Mouse (Mus musculus): ENCODE data around the gene Lhx6. TPM values are rescaled to one million over a fixed set of nuclear protein-coding genes. Genes with fewer than 3 reads are reported as not detected.

Lhx6 gene
- polyA plus RNA-seq, 1 experiment from 2014 or later, result 0.67 TPM

Other genes with a start within 250 kb of the Lhx6 start
- gene Ttll11, start 125.5 kb downstream of the Lhx6 start, polyA plus RNA-seq (2015; fragmentation: Nextera tagmentation; extraction: Ambion mirVana), result 4.5 and 5.7 TPM in 2 replicates
- 337 and 374 TPM in 2 replicates for gene Ndufa8, start 56.0 kb downstream of the Lhx6 start, polyA plus RNA-seq (2015; fragmentation: Nextera tagmentation; extraction: Ambion mirVana)
- 1.3 and 1.4 TPM in 2 replicates for gene Morn5, start 56.0 kb downstream of the Lhx6 start, polyA plus RNA-seq (2015; fragmentation: Nextera tagmentation; extraction: Ambion mirVana)
- 20.0 and 27.1 TPM in 2 replicates for gene Mrrf, start 31.0 kb upstream of the Lhx6 start, polyA plus RNA-seq (2015; fragmentation: Nextera tagmentation; extraction: Ambion mirVana)
- gene Rbm18, start 31.4 kb upstream of the Lhx6 start, polyA plus RNA-seq (2015; fragmentation: Nextera tagmentation; extraction: Ambion mirVana), result 105 and 112 TPM in 2 replicates
- 7.4 and 8.1 TPM in 2 replicates for gene Ptgs1, start 125.0 kb upstream of the Lhx6 start, polyA plus RNA-seq (2015; fragmentation: Nextera tagmentation; extraction: Ambion mirVana)